Mouse (Mus musculus): ENCODE measurements at regions not wholly inside any gene's neighbourhood (a gene's known extent, or its start where the extent isn't known, plus 50 kb on each side); places are given as distances from the start of the nearest gene placed in this dataset.

DNA sequence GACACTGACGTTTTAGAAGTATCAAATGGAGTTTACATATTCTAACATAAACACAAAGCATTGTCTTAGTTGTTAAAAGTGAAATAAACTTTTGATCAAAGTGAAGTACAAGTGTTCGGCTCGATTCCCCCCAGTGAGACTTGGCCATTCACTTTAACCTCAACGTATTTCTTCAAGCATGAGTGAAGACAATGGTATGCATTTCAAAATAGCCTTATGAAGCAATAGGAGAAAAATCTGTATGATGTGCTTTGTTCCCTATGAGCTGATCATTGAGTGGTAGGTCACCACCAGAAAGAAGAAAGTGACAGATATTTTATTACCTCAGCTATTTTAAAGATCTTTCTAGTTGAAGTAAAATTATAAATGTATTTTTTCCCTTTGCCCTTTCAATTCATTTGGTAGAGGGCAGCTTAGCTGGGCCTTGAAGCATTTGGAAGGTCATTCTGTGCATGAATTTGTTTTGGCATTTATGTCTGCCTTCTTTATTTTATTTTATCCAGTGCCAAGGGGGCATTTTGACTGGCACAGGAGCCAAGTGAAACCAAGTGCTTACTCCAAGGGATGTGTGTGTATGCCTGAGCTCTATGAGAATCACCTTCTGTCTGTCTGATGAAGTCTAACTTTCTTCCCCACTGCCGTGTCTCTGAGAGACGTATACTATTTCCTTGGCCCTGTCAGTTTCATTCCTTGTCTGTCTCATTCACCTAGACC, 386.8 kb upstream of the A1bg start:
- no peak for DNase-seq
- intact Hi-C loops (cut with DNase I), result no loop called here

DNA sequence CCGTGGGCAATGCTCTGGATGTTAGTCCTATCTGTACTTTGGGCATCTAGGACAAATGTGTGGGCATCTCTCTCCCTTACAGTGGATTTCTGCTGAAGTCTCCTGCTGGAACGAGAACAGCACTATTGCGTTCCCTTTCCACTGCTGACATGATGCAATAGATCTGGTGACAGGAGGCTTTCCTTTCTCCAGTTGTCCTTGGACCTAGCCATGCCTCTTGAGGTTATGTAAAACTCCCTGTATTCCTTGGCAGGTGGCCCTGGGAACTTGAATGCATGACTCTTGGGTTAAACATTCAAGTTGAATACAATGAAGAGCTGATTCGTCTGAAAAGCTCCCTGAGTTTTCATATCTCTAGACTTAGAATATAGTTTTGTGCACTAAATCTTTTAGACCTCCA, 386.1 kb upstream of the A1bg start:
- DNase-seq, result no peak
- intact Hi-C loops (cut with DNase I), result no loop called here

DNA sequence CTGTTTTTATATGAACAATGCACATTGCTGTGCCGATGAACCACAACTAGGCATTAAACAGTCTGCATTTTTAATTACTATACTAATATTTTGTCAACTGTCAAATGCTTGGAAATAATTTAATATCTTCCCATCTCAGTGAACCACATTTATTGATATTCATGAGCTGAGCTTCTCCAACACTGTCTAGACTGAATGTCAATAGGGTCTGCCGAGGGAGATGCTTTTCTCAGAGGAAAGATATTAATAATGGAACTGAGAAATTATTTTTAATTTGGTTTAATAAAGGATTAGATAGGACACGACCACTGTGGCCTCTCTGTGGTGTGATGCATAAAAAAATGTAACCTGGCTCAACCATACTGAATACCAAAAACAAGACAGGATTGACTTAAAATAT, 381.7 kb upstream of the A1bg start:
- intact Hi-C loops (cut with DNase I), result no loop called here
- DNase-seq, result no peak

DNA sequence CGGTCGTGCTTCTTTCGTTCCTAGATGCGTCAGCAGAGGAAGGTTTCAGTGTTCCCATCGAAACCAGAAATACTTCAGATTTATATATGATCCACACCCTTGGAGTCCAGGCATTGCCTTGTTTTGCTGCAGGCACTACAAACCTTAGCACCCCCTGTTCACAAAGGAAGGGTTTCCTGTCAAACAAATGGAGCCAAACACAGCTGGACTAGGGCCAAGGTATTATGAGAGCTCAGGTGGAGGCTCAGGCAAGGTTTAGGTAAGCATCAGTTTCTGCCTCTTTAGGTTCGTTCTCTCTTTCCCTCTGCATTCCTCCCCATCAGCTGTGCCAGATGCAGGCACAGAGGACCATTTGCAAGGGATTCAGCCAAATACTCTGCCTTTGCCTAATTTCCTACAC, 377.0 kb upstream of the A1bg start:
- intact Hi-C loops (cut with DNase I), result no loop called here
- DNase-seq, result no peak

DNA sequence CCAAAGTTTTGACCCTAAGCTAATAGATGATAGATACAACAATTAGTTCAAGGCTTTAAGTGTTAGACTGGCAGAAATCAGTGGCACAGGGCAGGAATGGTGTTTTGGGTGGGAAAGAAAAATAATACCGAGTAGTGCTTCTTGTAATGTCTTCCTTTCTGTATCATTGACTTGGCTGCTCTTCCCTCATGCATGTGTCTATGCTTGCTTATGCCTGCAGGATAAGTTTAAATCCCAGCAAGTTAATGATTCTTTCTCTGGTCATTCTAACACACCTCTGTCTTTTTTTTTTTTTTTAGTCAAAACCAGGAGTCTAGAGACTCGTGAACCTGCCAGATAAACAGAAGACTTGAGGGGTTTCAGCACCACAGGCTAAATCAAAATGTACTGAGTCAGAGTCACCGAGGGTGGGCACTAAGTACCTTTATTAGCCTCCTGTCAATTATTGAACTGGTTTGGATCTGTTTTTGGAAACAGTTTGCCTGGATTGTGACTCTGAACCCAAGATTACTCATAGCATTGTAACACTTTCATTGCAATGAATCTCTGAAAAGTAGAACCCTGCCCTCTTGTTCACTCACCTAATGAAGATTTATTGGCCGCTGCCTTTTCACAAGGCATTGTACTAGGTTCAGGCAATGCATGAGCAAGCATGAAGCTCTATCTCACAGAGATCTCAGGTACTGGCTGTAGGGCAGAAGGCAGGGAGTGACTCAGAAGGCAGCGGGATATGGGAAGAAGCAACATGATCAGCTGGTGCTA, 374.8 kb upstream of the A1bg start:
- no peak for DNase-seq
- intact Hi-C loops (cut with DNase I), result no loop called here

DNA sequence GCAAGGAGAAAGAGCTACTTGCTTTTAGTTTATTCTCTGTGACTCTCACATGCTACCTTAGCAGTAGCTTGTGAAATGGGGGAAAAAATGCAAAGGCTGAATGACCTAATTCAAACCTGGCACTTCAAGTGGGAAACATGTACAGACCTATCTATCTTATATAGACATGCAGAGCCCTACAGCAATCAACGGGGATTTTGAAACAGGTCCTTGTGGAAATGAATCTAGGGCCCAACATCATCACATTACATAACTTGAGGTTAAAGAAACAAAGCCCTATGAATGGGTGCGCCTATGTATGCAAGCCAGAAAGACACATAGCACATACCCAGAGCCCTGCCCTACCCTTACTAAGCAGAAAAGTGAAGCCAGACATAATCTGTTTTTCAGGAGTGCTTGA, 371.8 kb upstream of the A1bg start:
- intact Hi-C loops (cut with DNase I), result no loop called here

DNA sequence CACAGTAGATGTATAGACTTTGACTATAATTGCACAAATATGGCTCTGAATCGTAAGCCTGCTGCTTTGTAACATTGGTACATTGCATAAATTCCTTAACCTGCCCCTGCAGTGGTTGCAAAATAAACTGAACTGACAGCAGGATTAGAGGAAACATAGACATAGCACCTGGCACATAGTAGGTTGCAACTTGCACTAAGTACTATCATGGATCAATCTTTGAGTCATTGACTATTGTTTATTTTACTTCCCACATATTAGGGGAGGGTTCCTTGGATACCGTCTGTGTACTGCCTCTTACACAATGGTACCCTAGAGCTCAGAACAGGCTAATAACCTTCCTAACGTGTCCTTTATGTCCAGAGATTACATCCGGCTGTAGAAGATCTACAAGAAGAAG, 371.3 kb upstream of the A1bg start:
- intact Hi-C loops (cut with DNase I), result no loop called here
- no peak for DNase-seq

More for the DNA sequence above, 371.8 kb upstream of the A1bg start:
- DNase-seq, result no peak

DNA sequence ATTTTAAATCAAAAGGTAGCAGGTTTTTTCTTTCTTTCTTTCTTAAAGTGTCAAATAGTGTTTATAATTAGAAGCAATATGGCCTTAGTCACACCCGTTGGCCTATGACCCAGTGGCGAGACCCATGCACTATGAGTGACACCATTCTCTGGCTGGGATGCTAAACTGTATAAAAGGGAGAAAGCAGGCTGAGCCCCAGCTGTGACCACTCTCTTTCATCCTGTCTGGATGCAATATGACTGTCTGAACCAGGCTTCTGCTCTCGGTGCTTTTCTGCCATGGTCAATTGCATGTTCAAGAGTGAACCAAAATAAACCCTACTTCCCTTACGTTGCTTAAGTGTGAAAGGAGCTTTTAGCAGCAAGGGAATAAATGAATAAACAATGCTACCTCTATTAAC, 346.0 kb upstream of the A1bg start:
- intact Hi-C loops (cut with DNase I), result no loop called here
- no peak for DNase-seq

DNA sequence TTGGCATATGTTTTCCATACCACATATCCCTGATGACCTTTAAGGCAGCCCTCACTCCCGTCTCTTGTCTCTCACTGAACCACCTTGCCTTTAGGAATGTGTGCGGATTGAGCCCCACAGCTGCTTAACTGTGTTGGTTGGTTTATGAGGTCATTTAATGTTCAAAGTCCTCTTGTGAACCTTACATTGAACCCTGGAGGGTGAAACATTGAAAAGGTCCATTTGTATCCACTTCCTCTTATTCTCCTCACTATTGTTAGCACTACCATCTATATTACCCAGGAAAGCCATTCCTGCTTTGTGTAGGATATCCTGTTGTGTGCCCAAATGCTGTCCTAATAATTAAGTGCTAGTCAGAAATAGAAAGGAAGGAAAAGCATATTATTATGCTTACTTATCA, 336.2 kb upstream of the A1bg start:
- intact Hi-C loops (cut with DNase I), result no loop called here
- no peak for DNase-seq

DNA sequence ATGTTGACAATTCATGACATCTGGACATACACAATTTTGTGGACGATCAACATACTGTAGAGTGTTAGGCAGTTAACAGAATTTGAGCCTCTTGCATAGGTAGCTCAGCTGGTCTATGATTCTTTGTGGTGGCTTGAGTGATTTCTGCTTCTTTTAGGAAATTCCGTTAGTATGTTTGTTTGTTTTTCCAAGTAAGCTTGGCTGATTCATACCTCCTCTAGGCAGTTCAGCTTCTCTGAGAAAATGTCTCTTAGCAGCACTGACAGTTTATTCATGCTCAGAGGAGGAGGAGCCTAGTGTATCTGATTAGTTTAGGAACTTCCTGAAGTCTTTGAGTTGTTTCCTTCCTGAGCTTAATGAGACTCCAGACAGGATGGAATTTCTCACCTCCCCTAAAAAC, 321.7 kb upstream of the A1bg start:
- intact Hi-C loops (cut with DNase I), result no loop called here
- no peak for DNase-seq

DNA sequence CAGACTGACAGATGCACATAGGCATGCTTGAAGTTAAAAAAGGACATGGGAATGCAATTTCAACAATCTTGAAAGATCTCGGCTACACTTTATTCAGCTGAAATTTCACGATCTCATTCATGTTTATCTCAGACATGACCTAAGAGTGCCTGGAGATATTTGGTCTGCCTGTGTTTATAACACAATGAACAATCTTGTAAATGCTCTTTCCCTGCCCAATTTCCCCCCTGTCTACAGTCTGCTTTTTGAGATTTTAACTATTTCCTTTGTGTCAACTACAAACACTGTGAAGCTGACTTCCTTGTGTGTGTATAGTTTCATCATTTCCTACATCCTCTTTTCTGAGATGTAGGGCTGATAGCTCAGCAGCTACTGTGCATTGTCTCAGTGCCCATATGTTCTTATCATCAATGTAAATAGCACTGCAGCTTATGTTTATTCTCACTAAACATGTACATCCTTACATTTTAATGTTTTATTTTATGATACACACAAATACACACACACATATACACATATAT, 319.4 kb upstream of the A1bg start:
- DNase-seq, result no peak
- intact Hi-C loops (cut with DNase I), result no loop called here

DNA sequence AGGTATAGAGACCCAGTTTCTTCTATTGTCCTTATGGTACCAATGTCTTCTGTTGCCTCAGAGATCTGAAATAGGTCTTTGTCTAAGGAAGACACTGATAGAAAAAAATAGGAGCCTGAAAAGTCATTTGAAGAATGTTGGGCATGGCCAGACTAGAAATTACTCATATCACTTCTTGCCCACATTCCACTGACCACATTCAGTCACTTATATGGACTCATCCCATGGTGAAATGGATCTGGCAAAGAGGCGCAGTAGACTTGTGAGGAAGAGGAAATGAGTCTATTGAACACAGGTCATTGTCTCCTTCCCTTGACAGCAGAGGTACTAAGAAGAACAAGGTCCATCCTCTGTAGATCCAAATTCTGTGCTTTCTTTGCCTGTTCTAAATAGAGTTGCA, 318.9 kb upstream of the A1bg start:
- intact Hi-C loops (cut with DNase I), result no loop called here

DNA sequence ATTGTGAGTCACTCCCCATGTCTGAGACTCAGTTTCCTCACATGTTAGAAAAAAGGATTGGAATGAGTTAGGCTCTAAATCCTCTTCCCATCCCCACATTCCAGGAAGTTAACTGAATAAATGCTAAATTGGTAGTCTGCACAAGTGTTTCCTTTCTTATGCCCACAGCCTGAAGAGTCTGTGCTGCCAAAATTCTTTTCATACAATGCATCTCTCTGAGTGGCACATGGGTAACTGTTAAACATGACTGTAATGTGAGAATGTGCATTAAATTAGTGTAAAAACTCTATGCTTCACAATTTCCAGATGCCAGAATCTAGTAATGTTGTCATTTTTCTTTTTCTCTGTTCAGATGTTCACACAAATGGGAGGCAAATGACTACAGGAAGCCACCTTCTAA, 317.5 kb upstream of the A1bg start:
- DNase-seq, result no peak

More for the DNA sequence above, 318.9 kb upstream of the A1bg start:
- DNase-seq, result no peak

DNA sequence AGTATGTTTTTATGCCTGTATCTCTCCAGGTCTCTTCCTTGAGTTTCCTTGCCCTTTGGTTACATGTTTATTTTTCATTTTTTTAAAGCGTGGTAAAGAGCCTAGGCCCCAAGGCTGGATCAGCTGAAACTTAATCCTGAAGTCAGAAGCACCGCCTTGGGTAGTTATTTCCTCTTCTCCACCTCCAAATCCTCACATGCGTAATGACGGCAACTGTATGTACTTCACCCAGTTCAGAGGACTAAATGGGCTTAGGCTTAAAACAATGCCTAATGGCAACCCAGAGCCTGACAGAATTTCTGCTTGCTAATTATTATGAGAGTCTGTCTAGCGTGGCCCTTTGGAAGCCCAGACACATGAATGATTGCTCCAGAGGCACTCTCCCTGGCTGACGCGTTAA, 316.6 kb upstream of the A1bg start:
- intact Hi-C loops (cut with DNase I), result no loop called here
- DNase-seq, result no peak

More for the DNA sequence above, 317.5 kb upstream of the A1bg start:
- intact Hi-C loops (cut with DNase I), result no loop called here

DNA sequence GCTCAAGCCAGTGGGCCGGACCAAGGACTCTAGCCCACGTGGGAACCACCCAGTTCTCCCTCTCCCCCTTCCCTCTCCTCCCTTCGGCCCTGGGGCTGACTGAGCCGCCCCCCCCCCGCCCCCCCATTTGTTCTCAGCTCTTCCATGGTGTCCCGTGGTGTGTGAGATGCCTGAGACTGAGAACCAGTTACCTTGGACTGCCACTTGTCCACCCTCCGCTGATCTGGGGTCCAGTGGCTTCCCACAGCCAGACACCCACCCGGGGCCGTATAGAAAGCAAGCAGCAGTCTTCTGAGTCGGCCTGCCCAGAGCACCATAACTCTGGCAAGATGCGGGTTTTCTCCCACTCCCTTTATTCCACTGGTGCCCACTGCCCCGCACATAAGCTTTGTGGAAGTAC, 316.2 kb upstream of the A1bg start:
- no peak for DNase-seq
- intact Hi-C loops (cut with DNase I), result no loop called here

DNA sequence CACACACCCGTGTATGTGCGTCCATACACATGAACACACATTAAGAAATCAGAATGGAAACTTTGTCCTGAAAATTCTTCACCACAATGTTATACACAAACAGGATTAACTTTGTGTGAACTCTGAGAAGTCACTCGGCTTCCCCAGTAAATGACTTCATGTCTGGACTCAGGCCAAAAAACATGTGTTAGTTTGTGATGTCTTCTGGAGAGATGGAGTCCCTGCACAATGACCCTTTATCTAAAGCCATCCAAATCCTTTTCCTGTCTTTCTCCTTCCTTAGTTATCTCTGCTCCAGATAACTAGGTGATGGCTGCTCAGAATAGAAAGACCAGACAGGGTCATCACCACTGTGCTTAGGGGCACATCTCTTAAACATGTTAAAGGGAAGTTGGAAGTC, 306.8 kb upstream of the A1bg start:
- intact Hi-C loops (cut with DNase I), result no loop called here
- DNase-seq, result no peak

DNA sequence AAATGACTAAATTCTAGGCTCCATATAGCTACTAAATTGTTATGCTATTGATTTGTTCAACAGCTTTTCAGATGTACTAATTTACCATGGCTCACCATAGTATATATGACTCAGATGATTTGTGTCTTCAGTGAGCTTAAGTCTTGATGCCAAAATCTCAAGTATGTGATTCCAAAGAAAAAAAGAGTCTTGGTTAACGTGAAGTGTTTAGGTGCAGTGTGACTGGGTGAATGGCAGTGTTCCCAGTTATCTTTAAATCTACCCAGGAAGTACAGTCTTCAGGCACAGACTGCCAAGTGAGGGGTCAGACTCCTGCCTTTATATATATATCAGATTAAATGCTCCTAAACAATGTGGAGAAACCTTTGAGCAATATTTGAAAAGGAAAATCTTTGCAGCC, 300.1 kb upstream of the A1bg start:
- intact Hi-C loops (cut with DNase I), result no loop called here
- no peak for DNase-seq

DNA sequence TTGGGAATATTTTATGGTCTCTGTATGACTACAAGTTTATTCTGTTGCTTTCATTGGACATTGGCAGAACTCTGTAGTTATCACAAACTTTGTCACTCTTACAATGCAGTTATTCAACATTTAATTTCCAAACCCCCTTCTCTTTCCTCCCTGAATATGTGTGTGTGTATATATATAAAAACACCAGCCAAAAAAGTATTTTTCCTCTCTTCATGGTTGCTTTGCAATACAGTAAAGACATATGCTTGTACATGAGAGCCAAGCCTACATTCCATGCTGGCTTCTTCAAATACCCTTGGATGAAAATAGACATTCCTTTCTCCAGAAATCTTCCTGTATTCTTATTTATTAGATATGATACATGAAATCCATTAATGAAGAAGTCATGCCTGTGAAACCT, 287.3 kb upstream of the A1bg start:
- intact Hi-C loops (cut with DNase I), result no loop called here
- DNase-seq, result no peak

DNA sequence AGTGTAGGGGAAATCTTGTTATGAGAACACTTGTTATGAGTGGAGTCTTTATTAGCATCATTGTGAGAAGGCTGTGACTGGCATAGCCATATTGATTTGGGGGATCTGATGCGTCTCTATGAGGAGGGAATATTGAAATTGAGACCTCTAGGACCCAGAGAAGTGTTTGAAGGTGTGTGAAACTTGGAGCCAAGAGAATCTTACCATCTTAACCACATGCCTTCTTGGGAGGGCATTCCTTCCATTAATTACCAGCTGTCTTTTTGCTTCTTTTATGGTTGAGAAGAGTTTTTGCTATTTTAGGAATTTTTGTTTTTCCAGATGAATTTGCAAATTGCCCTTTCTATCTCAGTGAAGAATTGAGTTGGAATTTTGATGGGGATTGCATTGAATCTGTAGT, 267.2 kb upstream of the A1bg start:
- no peak for DNase-seq
- intact Hi-C loops (cut with DNase I), result no loop called here

DNA sequence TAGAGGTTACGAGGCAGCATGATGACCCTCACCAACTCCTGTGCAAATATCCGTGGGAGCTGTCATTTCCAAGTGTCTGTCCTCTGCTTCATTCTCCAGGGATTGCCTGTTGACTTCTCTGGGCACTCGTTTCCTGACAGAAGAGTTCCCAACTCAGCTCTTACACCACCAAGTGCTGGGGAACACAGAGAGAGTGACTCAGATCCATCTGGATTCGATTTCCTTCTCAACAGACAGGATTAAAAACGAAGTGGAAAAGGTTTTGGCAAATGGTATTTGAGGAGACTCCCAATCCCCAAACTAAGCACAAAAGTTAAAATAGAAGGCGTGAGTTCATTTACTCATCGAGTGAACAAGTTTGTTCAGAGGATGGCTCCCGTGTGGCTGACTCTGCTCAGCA, 266.7 kb upstream of the A1bg start:
- intact Hi-C loops (cut with DNase I), result no loop called here
- no peak for DNase-seq

DNA sequence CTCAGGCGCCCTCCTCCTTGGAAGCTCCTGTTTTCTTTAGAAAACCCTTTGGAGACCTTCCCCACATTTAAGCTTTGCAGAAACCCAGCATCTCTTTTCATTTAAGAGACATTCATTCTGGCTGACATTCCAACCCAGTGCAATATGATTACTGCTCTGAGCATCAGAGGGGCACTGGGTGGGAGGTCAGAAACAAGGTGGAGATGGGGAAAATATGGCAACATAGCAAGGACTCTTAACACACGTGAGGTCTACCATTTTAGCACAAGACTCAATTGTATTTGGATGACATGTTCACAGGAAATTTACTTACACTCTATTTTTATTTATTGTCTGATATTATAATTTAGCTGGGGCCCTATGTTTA, 261.8 kb upstream of the A1bg start:
- no peak for DNase-seq
- intact Hi-C loops (cut with DNase I), result no loop called here

DNA sequence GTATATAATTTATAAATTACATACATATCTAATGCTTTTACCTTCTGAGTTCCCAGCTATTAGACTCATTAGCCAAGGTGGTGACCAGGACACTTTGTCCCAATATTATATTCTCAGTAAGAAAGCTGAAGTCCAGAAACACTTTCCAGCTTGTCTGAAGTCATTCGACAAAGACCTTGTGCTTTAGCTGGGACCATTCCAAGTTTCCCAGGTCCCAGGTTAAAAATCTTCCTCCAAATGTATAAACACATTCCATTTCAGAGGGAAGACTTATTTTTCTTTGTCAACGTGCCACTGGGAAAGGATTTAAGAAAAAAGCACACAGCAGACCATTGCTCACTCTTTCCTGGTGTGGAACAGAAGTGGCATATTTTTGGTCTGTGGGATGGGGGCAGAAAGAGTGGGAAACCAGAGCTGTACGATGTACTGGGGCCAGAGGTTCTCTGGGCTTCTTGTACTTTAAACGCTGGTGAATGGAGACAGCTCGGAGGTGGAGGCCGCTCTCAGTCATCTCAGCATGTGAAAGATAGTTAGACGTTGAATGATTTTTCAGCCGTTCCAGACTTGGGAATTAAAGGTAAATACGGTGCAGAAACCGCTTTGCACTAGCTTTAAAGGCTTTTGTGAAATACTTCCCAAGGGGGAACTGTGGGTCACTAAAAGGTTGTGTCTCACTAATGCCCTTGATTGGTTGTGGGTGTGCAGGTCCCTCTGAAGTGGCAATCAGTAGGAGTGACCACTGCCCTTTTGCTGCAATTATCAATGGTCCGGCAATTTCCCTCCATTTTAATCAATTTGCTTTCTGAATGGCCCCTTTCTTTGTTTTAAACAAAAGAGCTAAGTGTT, 261.2 kb upstream of the A1bg start:
- no peak for DNase-seq
- intact Hi-C loops (cut with DNase I), result no loop called here

Data from left cerebral cortex, postnatal 4 days (tissue).